Mouse (Mus musculus): ENCODE results near the gene 2410137M14Rik. TPM values are rescaled to one million over a fixed set of nuclear protein-coding genes. Genes with fewer than 3 reads are reported as not detected.
A peak's percentile ranks its signal among the peaks of the same experiment; 100 is the strongest.
"Not testable (repeated sequence)": the region's sequence is repeated elsewhere in the genome, so short reads cannot be mapped to it uniquely, and the experiment has no call there.

The 2410137M14Rik gene
- total RNA-seq, 2 experiments from 2014 or later: not detected

- no peak for DNase-seq (ENCODE audit: low spot score in 2 of 2)
Measured at GRCm38 (mm10) chr17:36994528-36994927, 13.5 kb upstream of the 2410137M14Rik start.

- no peak for DNase-seq (ENCODE audit: low spot score in 2 of 2)
Measured at GRCm38 (mm10) chr17:36993770-36994325, 12.8 kb upstream of the 2410137M14Rik start.

- DNase-seq (ENCODE audit: low spot score in 2 of 2): no peak
Measured at GRCm38 (mm10) chr17:36992336-36993104, 11.5 kb upstream of the 2410137M14Rik start.

- not testable (repeated sequence) for DNase-seq (ENCODE audit: low spot score in 2 of 2)
Measured at GRCm38 (mm10) chr17:36990630-36991029, 9.6 kb upstream of the 2410137M14Rik start.

GRCm38 (mm10) chr17:36989437-36989836 is 8.4 kb upstream of the 2410137M14Rik start, which contains the start of gene H2-M5:
Gene H2-M5, minus strand, starts transcription at chr17:36989537.
- no peak for DNase-seq (ENCODE audit: low spot score in 2 of 2)

- DNase-seq (ENCODE audit: low spot score in 2 of 2): no peak
Measured at GRCm38 (mm10) chr17:36988475-36988874, 7.4 kb upstream of the 2410137M14Rik start.

GRCm38 (mm10) chr17:36982253-36983155 is 1.5 kb upstream of the 2410137M14Rik start:
- DNase-seq (ENCODE audit: low spot score in 2 of 2): no peak

- DNase-seq (ENCODE audit: low spot score in 2 of 2): no peak
Measured at GRCm38 (mm10) chr17:36981845-36982244, 808 bp upstream of the 2410137M14Rik start.

- DNase-seq (ENCODE audit: low spot score in 2 of 2): no peak
Measured at GRCm38 (mm10) chr17:36973271-36973787, 7.7 kb downstream of the 2410137M14Rik start.

GRCm38 (mm10) chr17:36972791-36973190 is 8.2 kb downstream of the 2410137M14Rik start:
- DNase-seq (ENCODE audit: low spot score in 2 of 2): no peak

- DNase-seq (ENCODE audit: low spot score in 2 of 2): no peak
Measured at GRCm38 (mm10) chr17:36971172-36971850, 9.7 kb downstream of the 2410137M14Rik start.

GRCm38 (mm10) chr17:36970316-36970890 is 10.6 kb downstream of the 2410137M14Rik start:
- no peak for DNase-seq (ENCODE audit: low spot score in 2 of 2)

GRCm38 (mm10) chr17:36966875-36967274 is 14.2 kb downstream of the 2410137M14Rik start:
- DNase-seq (ENCODE audit: low spot score in 2 of 2): no peak

GRCm38 (mm10) chr17:36961125-36961524 is 19.9 kb downstream of the 2410137M14Rik start:
- no peak for DNase-seq (ENCODE audit: low spot score in 2 of 2)

- DNase-seq (ENCODE audit: low spot score in 2 of 2): no peak
Measured at GRCm38 (mm10) chr17:36958884-36959283, 22.2 kb downstream of the 2410137M14Rik start.

GRCm38 (mm10) chr17:36957999-36958743 is 22.9 kb downstream of the 2410137M14Rik start, which contains the start of the genes Znrd1 and Znrd1as:
Gene Znrd1, minus strand, starts transcription at chr17:36958559.
Gene Znrd1as, plus strand, starts transcription at chr17:36958592.
- DNase-seq (ENCODE audit: low spot score in 2 of 2): peak; percentile 93 to 96

- no peak for DNase-seq (ENCODE audit: low spot score in 2 of 2)
Measured at GRCm38 (mm10) chr17:36953062-36953461, 28.0 kb downstream of the 2410137M14Rik start.

- DNase-seq (ENCODE audit: low spot score in 2 of 2): no peak
Measured at GRCm38 (mm10) chr17:36952631-36953030, 28.4 kb downstream of the 2410137M14Rik start.
